Mouse (Mus musculus) liver, postnatal 0 days (tissue): ENCODE data around the gene Dnah10.

Experiments used
- CTCF ChIP-seq: sonication (generic); IDR thresholded peaks from 2 replicates; pipeline ENCODE4 v1.5.1; 2016; ENCODE audit warnings: antibody characterized with exemption, low read depth
- EP300 ChIP-seq: IDR thresholded peaks from 2 replicates; pipeline ENCODE4 v1.6.1; 2016; ENCODE audit warnings: antibody characterized with exemption, low read depth, mild to moderate bottlenecking

- TF ChIP-seq CTCF (no peak), EP300 (no peak)
Observed at GRCm38 (mm10) chr5:124843386-124843785, 118.5 kb downstream of the Dnah10 start.
